Mouse (Mus musculus): ENCODE results near the gene Tgoln1. TPM values are rescaled to one million over a fixed set of nuclear protein-coding genes. Genes with fewer than 3 reads are reported as not detected.

Gene Tgoln1
- polyA plus RNA-seq, 1 experiment from 2014 or later = 46.3 TPM

GRCm38 (mm10) chr6:72615561-72616375, 1.0 kb downstream of the Tgoln1 start:
- Histone ChIP-seq H3K36me3 (ENCODE audit: insufficient read depth, low read length) (peaks cover 23% of the 10 kb centered on the region), H3K4me1 (ENCODE audit: insufficient read depth, low read length) (peaks cover 41% of the 10 kb centered on the region), H3K4me2 (replicated peaks; ENCODE audit: low read depth, low read length) (peak overlapping the region; percentile 69), H3K27ac (ENCODE audit: low read length) (no peak overlapping the region), H3K9ac (replicated peaks; ENCODE audit: low read length) (peak overlapping the region; percentile 83), H3K4me3 (ENCODE audit: low read length) (peak overlapping the region; percentile 77), H3K27me3 (ENCODE audit: insufficient read depth, low read length) (no peaks in the 10 kb centered on the region), H3K9me3 (ENCODE audit: low read length) (no peaks in the 10 kb centered on the region)
- ATAC-seq (ENCODE audit: low FRiP score, low TSS enrichment) = no peak
- WGBS = 22% methylated on average over 25 of the region's 25 CpGs

- Histone ChIP-seq H3K9me3 (ENCODE audit: low read length) (no peaks in the 10 kb centered on the region), H3K4me3 (ENCODE audit: low read length) (peak overlapping the region; percentile 77), H3K27me3 (ENCODE audit: insufficient read depth, low read length) (no peaks in the 10 kb centered on the region), H3K9ac (replicated peaks; ENCODE audit: low read length) (peak overlapping the region; percentile 83), H3K4me1 (ENCODE audit: insufficient read depth, low read length) (peaks cover 39% of the 10 kb centered on the region), H3K4me2 (replicated peaks; ENCODE audit: low read depth, low read length) (peak overlapping the region; percentile 69), H3K36me3 (ENCODE audit: insufficient read depth, low read length) (peaks cover 27% of the 10 kb centered on the region), H3K27ac (ENCODE audit: low read length) (no peak overlapping the region)
- no peak for ATAC-seq (ENCODE audit: low FRiP score, low TSS enrichment)
- WGBS = 37% methylated on average over 2 of the region's 2 CpGs
Measured at GRCm38 (mm10) chr6:72615151-72615550, 1.6 kb downstream of the Tgoln1 start.

DNA sequence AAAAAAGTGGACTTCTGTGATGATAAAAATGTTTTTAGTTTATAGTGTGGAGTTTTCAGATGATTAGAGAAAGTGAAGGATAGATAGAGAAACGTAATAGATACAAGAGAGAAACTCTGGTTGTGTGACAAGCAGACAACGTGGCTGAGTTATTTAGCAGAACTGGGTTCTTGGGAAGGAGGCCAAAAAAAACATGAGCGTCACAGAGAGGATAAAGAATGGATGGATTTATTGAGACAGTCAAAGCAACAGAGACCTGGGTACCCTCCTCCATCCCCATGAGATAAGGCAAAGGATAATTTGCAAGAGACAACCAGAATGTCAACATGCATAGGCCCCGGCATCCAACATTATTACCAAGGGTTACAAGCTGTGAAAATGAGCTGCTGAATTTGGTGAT, 6.5 kb downstream of the Tgoln1 start:
- ATAC-seq (ENCODE audit: low FRiP score, low TSS enrichment) = no peak
- H3K27ac ChIP-seq (ENCODE audit: low read length) = no peak overlapping the region
- no peak overlapping the region for H3K4me3 ChIP-seq (ENCODE audit: low read length)

DNA sequence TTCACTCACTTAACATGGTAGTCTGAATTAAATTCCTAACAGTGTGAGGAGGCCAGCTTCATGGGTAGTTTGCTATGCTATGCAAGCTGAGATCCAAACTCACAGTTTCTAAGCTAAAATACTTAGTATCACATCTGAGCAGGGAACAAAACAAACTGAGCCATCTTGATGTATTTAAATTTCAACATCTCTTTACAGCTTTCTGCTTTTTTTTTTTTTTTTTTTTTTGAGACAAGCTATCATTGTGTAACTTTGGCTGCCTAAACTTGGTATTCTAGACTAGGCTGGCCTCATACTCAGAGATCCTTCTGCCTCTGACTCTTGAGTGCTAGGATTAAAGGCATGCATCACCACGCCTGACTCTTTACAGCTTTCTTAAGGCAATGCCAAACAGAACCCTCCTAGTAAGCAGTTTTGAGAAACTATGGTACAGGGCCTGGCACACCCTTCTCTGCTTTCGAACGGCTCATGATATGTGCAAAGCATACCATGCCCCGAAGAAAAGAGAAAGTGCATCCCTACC, 8.1 kb downstream of the Tgoln1 start:
- 93% methylated on average over 4 of the region's 4 CpGs for WGBS
- Histone ChIP-seq H3K9me3 (ENCODE audit: low read length) (no peaks in the 10 kb centered on the region), H3K27me3 (ENCODE audit: insufficient read depth, low read length) (no peaks in the 10 kb centered on the region), H3K4me3 (ENCODE audit: low read length) (no peak overlapping the region), H3K9ac (replicated peaks; ENCODE audit: low read length) (no peak overlapping the region), H3K36me3 (ENCODE audit: insufficient read depth, low read length) (peaks cover 52% of the 10 kb centered on the region), H3K4me1 (ENCODE audit: insufficient read depth, low read length) (no peaks in the 10 kb centered on the region; the same call in 1 of the 2 replicates), H3K4me2 (replicated peaks; ENCODE audit: low read depth, low read length) (no peak overlapping the region), H3K27ac (ENCODE audit: low read length) (no peak overlapping the region)
- ATAC-seq (ENCODE audit: low FRiP score, low TSS enrichment) = no peak

More for the DNA sequence above, 6.5 kb downstream of the Tgoln1 start:
- no peaks in the 10 kb centered on the region for H3K27me3 ChIP-seq (ENCODE audit: insufficient read depth, low read length)
- no peak overlapping the region for H3K4me2 ChIP-seq (replicated peaks; ENCODE audit: low read depth, low read length)
- H3K9ac ChIP-seq (replicated peaks; ENCODE audit: low read length) = no peak overlapping the region
- H3K9me3 ChIP-seq (ENCODE audit: low read length) = no peaks in the 10 kb centered on the region
- peaks cover 15% of the 10 kb centered on the region for H3K4me1 ChIP-seq (ENCODE audit: insufficient read depth, low read length)
- H3K36me3 ChIP-seq (ENCODE audit: insufficient read depth, low read length) = peaks cover 55% of the 10 kb centered on the region
- 35% methylated on average over 4 of the region's 4 CpGs for WGBS

DNA sequence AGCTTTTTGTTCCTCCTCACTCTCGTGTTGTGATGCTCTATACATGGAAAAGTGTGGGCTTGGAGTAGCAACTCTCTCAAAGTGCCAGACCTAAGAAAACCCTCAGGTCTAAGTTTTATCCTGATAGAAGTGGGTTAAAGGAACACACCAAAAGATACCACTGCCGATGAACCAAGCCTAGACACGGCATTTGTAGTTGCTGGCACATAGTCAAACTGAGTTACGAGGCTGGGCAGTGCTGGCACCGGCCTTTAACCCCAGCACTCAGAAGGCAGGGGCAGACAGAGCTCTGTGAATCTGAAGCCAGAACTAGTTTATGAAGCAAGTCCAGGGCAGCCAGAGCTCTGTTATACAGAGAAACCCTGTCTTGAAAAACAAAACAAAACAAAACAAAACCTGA, 9.1 kb downstream of the Tgoln1 start:
- WGBS = 75% methylated on average over 5 of the region's 5 CpGs
- H3K4me1 ChIP-seq (ENCODE audit: insufficient read depth, low read length) = no peaks in the 10 kb centered on the region
- H3K4me2 ChIP-seq (replicated peaks; ENCODE audit: low read depth, low read length) = no peak overlapping the region
- H3K9ac ChIP-seq (replicated peaks; ENCODE audit: low read length) = no peak overlapping the region
- no peaks in the 10 kb centered on the region for H3K27me3 ChIP-seq (ENCODE audit: insufficient read depth, low read length)
- H3K27ac ChIP-seq (ENCODE audit: low read length) = no peak overlapping the region
- no peak overlapping the region for H3K4me3 ChIP-seq (ENCODE audit: low read length)
- ATAC-seq (ENCODE audit: low FRiP score, low TSS enrichment) = no peak
- no peaks in the 10 kb centered on the region for H3K9me3 ChIP-seq (ENCODE audit: low read length)
- H3K36me3 ChIP-seq (ENCODE audit: insufficient read depth, low read length) = peaks cover 52% of the 10 kb centered on the region

GRCm38 (mm10) chr6:72607060-72607459, 9.7 kb downstream of the Tgoln1 start:
- Histone ChIP-seq H3K9me3 (ENCODE audit: low read length) (no peaks in the 10 kb centered on the region), H3K4me3 (ENCODE audit: low read length) (no peak overlapping the region), H3K27ac (ENCODE audit: low read length) (no peak overlapping the region), H3K36me3 (ENCODE audit: insufficient read depth, low read length) (peaks cover 51% of the 10 kb centered on the region), H3K4me1 (ENCODE audit: insufficient read depth, low read length) (no peaks in the 10 kb centered on the region), H3K27me3 (ENCODE audit: insufficient read depth, low read length) (no peaks in the 10 kb centered on the region), H3K4me2 (replicated peaks; ENCODE audit: low read depth, low read length) (no peak overlapping the region), H3K9ac (replicated peaks; ENCODE audit: low read length) (no peak overlapping the region)
- ATAC-seq (ENCODE audit: low FRiP score, low TSS enrichment) = no peak
- WGBS = 82% methylated on average over 4 of the region's 4 CpGs

DNA sequence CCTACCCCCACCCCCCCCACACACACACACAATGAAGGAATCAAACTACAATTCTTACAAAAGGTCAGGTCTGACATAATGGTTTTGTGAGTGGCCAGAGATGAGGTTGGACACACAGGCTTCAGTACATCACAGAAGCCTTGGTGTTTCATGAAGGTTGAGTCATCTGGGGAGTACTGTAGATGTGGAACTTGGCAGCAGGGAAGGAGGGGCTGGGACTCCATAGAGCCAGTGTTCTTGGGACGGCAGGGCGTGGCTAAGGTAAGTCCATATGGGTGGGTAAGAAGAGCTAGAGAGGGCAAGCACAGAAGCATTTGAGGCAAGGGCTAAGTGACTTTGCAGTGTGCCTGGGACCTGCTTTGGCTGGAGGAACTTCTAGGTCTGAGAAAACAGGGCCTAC, 12.7 kb downstream of the Tgoln1 start:
- WGBS = 82% methylated on average over 2 of the region's 2 CpGs
- Histone ChIP-seq H3K36me3 (ENCODE audit: insufficient read depth, low read length) (peaks cover 28% of the 10 kb centered on the region), H3K4me1 (ENCODE audit: insufficient read depth, low read length) (peaks cover 4% of the 10 kb centered on the region), H3K27ac (ENCODE audit: low read length) (no peak overlapping the region), H3K9me3 (ENCODE audit: low read length) (no peaks in the 10 kb centered on the region), H3K27me3 (ENCODE audit: insufficient read depth, low read length) (no peaks in the 10 kb centered on the region), H3K4me3 (ENCODE audit: low read length) (no peak overlapping the region), H3K9ac (replicated peaks; ENCODE audit: low read length) (no peak overlapping the region), H3K4me2 (replicated peaks; ENCODE audit: low read depth, low read length) (no peak overlapping the region)
- no peak for ATAC-seq (ENCODE audit: low FRiP score, low TSS enrichment)

- ATAC-seq (ENCODE audit: low FRiP score, low TSS enrichment) = no peak
- H3K36me3 ChIP-seq (ENCODE audit: insufficient read depth, low read length) = peaks cover 18% of the 10 kb centered on the region
- no peaks in the 10 kb centered on the region for H3K27me3 ChIP-seq (ENCODE audit: insufficient read depth, low read length)
- no peaks in the 10 kb centered on the region for H3K9me3 ChIP-seq (ENCODE audit: low read length)
- no peak overlapping the region for H3K27ac ChIP-seq (ENCODE audit: low read length)
- no peak overlapping the region for H3K4me2 ChIP-seq (replicated peaks; ENCODE audit: low read depth, low read length)
- 50% methylated on average over 1 of the region's 1 CpGs for WGBS
- H3K9ac ChIP-seq (replicated peaks; ENCODE audit: low read length) = no peak overlapping the region
- H3K4me3 ChIP-seq (ENCODE audit: low read length) = no peak overlapping the region
- peaks cover 20% of the 10 kb centered on the region for H3K4me1 ChIP-seq (ENCODE audit: insufficient read depth, low read length)
Measured at GRCm38 (mm10) chr6:72601732-72602131, 15.1 kb downstream of the Tgoln1 start.

DNA sequence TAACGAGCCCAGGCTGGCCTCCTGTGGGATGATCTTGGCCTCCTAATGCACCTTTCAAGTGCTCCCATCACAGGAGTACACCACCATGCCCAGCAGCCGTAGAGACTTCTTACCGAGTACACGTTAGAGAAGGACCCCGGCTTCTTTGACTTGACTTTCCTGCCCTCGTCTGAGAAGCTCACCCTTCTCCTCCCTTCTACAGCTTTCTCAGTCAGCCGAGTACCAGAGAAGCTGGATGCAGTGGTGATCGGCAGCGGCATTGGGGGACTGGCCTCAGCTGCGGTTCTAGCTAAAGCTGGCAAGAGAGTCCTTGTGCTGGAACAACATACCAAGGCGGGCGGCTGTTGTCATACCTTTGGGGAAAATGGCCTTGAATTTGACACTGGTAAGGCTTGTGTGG, 16.0 kb downstream of the Tgoln1 start:
- H3K4me3 ChIP-seq (ENCODE audit: low read length) = no peak overlapping the region
- no peaks in the 10 kb centered on the region for H3K27me3 ChIP-seq (ENCODE audit: insufficient read depth, low read length)
- H3K9me3 ChIP-seq (ENCODE audit: low read length) = no peaks in the 10 kb centered on the region
- H3K4me1 ChIP-seq (ENCODE audit: insufficient read depth, low read length) = peaks cover 20% of the 10 kb centered on the region
- WGBS = 87% methylated on average over 12 of the region's 12 CpGs
- H3K27ac ChIP-seq (ENCODE audit: low read length) = no peak overlapping the region
- H3K4me2 ChIP-seq (replicated peaks; ENCODE audit: low read depth, low read length) = no peak overlapping the region
- H3K36me3 ChIP-seq (ENCODE audit: insufficient read depth, low read length) = peaks cover 9% of the 10 kb centered on the region; the same call in 1 of the 2 replicates
- no peak overlapping the region for H3K9ac ChIP-seq (replicated peaks; ENCODE audit: low read length)
- no peak for ATAC-seq (ENCODE audit: low FRiP score, low TSS enrichment)

- peaks cover 20% of the 10 kb centered on the region for H3K4me1 ChIP-seq (ENCODE audit: insufficient read depth, low read length)
- no peak overlapping the region for H3K27ac ChIP-seq (ENCODE audit: low read length)
- ATAC-seq (ENCODE audit: low FRiP score, low TSS enrichment) = no peak
- no peak overlapping the region for H3K4me2 ChIP-seq (replicated peaks; ENCODE audit: low read depth, low read length)
- peaks cover 6% of the 10 kb centered on the region; the same call in 1 of the 2 replicates for H3K36me3 ChIP-seq (ENCODE audit: insufficient read depth, low read length)
- H3K9me3 ChIP-seq (ENCODE audit: low read length) = no peaks in the 10 kb centered on the region
- no peak overlapping the region for H3K4me3 ChIP-seq (ENCODE audit: low read length)
- no peak overlapping the region for H3K9ac ChIP-seq (replicated peaks; ENCODE audit: low read length)
- no peaks in the 10 kb centered on the region for H3K27me3 ChIP-seq (ENCODE audit: insufficient read depth, low read length)
- 77% methylated on average over 6 of the region's 6 CpGs for WGBS
Measured at GRCm38 (mm10) chr6:72600216-72600615, 16.6 kb downstream of the Tgoln1 start.

Measured in kidney, embryonic 16.5 days (tissue).